Mouse (Mus musculus): ENCODE data around the gene Etnppl.

DNA sequence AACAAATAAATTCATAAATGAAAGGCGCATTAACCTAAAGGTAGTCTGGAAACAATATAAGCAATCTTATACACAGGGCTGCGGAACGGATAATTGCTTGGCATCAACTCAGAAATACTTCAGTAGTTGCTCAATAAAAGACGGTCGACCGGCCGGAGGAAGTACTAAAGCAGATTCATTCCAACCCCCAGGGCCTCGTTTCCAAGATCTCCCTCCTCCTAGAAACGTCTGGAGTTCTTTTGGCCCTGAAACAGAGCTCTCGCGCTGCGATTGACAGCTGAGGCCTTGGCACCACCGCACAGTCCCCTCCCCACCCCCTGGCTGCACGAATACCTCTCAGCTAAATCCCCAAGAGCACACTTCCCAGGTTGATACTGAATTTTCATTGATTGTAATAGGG lies 54.0 kb downstream of the Etnppl start:
- no peak for TF ChIP-seq CTCF (IDR thresholded peaks at IDR 0.05; ENCODE audit: control insufficient read depth, insufficient read depth, low read length)
- no peak for TF ChIP-seq POLR2A (IDR thresholded peaks at IDR 0.05; ENCODE audit: borderline replicate concordance, control insufficient read depth, low read depth, low read length)

Data from bone marrow, adult 2 months (tissue).